Mouse (Mus musculus): ENCODE data around the gene Pabpn1l.

GRCm38 (mm10) chr8:122574667-122575251, 47.8 kb downstream of the Pabpn1l start:
- no peak for TF ChIP-seq CTCF (IDR thresholded peaks at IDR 0.05; ENCODE audit: low read depth, low read length)
- no peak for TF ChIP-seq POLR2A (IDR thresholded peaks at IDR 0.05; ENCODE audit: borderline replicate concordance, low read depth, low read length)
